Mouse (Mus musculus) lung, embryonic 16.5 days (tissue): ENCODE data around the gene Oxa1l. TPM values are rescaled to one million over a fixed set of nuclear protein-coding genes. Genes with fewer than 3 reads are reported as not detected.
A peak's percentile ranks its signal among the peaks of the same experiment; 100 is the strongest.

Source experiments
- ATAC-seq: fragments of 200-750 bp; cut with Nextera tagmentation; 2 replicates; pipeline ENCODE4 v1.8.0; 2017; ENCODE audit warnings: low read depth, mild to moderate bottlenecking, moderate library complexity
- H3K27ac ChIP-seq: fragments of 300-500 bp; sonication (generic); 2 replicates; pipeline ENCODE4 v1.5.1; 2014; ENCODE audit warnings: mild to moderate bottlenecking, control low read depth, low read length
- H3K27me3 ChIP-seq: fragments of 300-500 bp; sonication (generic); 2 replicates; pipeline ENCODE4 v1.6.1; 2014; ENCODE audit warnings: low read depth, low read length, mixed read lengths; ENCODE audit not compliant: control insufficient read depth, insufficient read depth
- H3K36me3 ChIP-seq: fragments of 300-500 bp; sonication (generic); 2 replicates; pipeline ENCODE4 v1.6.1; 2014; ENCODE audit warnings: low read length; ENCODE audit not compliant: control insufficient read depth, insufficient read depth
- H3K4me1 ChIP-seq: fragments of 300-500 bp; sonication (generic); replicated peaks from 2 replicates; pipeline ENCODE4 v1.6.1; 2014; ENCODE audit warnings: low read length, mixed read lengths; ENCODE audit not compliant: control insufficient read depth, insufficient read depth
- H3K4me2 ChIP-seq: fragments of 300-500 bp; sonication (generic); 2 replicates; pipeline ENCODE4 v1.6.1; 2014; ENCODE audit warnings: low read depth, low read length, control low read depth
- H3K4me3 ChIP-seq: fragments of 300-500 bp; sonication (generic); 2 replicates; pipeline ENCODE4 v1.5.1; 2014; ENCODE audit warnings: mild to moderate bottlenecking, low read length, control low read depth
- H3K9ac ChIP-seq: fragments of 300-500 bp; sonication (generic); 2 replicates; pipeline ENCODE4 v1.6.1; 2014; ENCODE audit warnings: low read length, control low read depth
- H3K9me3 ChIP-seq: fragments of 300-500 bp; sonication (generic); 2 replicates; pipeline ENCODE4 v1.6.1; 2016; ENCODE audit warnings: low read length; ENCODE audit not compliant: control insufficient read depth
- WGBS: fragments of 180-500 bp; shearing (Covaris S2); extraction: QIAGEN DNeasy Blood & Tissue Kit; methylation state at CpG from one replicate; pipeline ENCODE4 v1.1.7; 2014; 5-methylcytosine and 5-hydroxymethylcytosine counted together
- polyA plus RNA-seq: library from polyadenylated mRNA; unstranded; fragments of >200 nt; fragmentation: Nextera tagmentation; extraction: Ambion mirVana; gene quantifications from 2 replicates; pipeline ENCODE4 v1.2.1, GENCODE M21; 2015

Oxa1l gene
- 40.3 and 46.2 TPM in 2 replicates for polyA plus RNA-seq

GRCm38 (mm10) chr14:54360577-54361340 is at the start of gene Oxa1l:
TSS of gene Oxa1l (plus strand) at chr14:54360834.
- peak within 1 kb of the TSS; percentile 85 for H3K9ac ChIP-seq
- peak within 1 kb of the TSS; percentile 62 for H3K27ac ChIP-seq
- ATAC-seq, result peak; percentile 93
- H3K4me2 ChIP-seq, result peak within 1 kb of the TSS; percentile 83
- H3K27me3 ChIP-seq, result no peaks in the 10 kb centered on the region
- H3K36me3 ChIP-seq, result peaks cover 12% of the 10 kb centered on the region; the same call in 1 of the 2 replicates
- WGBS, result under 1% methylated on average over 48 of the region's 48 CpGs
- peaks cover 11% of the 10 kb centered on the region for H3K4me1 ChIP-seq
- H3K4me3 ChIP-seq, result peak within 1 kb of the TSS; percentile 70
- H3K9me3 ChIP-seq, result no peaks in the 10 kb centered on the region

GRCm38 (mm10) chr14:54311763-54312162 is 48.9 kb upstream of the Oxa1l start:
- Histone ChIP-seq H3K36me3 (no peaks in the 10 kb centered on the region), H3K9ac (no peak overlapping the region), H3K27me3 (no peaks in the 10 kb centered on the region), H3K27ac (no peak overlapping the region), H3K4me3 (no peak overlapping the region), H3K4me2 (no peak overlapping the region), H3K9me3 (no peaks in the 10 kb centered on the region), H3K4me1 (no peaks in the 10 kb centered on the region)
- WGBS, result 34% methylated on average over 3 of the region's 3 CpGs
- ATAC-seq, result no peak

- H3K9me3 ChIP-seq, result no peaks in the 10 kb centered on the region
- no peak overlapping the region for H3K27ac ChIP-seq
- WGBS, result 50% methylated on average over 18 of the region's 18 CpGs
- no peaks in the 10 kb centered on the region for H3K36me3 ChIP-seq
- H3K27me3 ChIP-seq, result no peaks in the 10 kb centered on the region
- no peaks in the 10 kb centered on the region for H3K4me1 ChIP-seq
- H3K4me3 ChIP-seq, result no peak overlapping the region
- no peak overlapping the region for H3K9ac ChIP-seq
- H3K4me2 ChIP-seq, result no peak overlapping the region
- no peak for ATAC-seq
Measured at GRCm38 (mm10) chr14:54321556-54322376, 38.9 kb upstream of the Oxa1l start.

GRCm38 (mm10) chr14:54324486-54324885 is 36.1 kb upstream of the Oxa1l start:
- Histone ChIP-seq H3K9ac (no peak overlapping the region), H3K9me3 (no peaks in the 10 kb centered on the region), H3K27ac (no peak overlapping the region), H3K4me2 (no peak overlapping the region), H3K4me1 (no peaks in the 10 kb centered on the region), H3K4me3 (no peak overlapping the region), H3K36me3 (no peaks in the 10 kb centered on the region), H3K27me3 (no peaks in the 10 kb centered on the region)
- WGBS, result 75% methylated on average over 5 of the region's 5 CpGs
- ATAC-seq, result no peak

- no peak for ATAC-seq
- no peaks in the 10 kb centered on the region for H3K9me3 ChIP-seq
- no peaks in the 10 kb centered on the region for H3K36me3 ChIP-seq
- H3K4me2 ChIP-seq, result no peak overlapping the region
- 75% methylated on average over 2 of the region's 2 CpGs for WGBS
- H3K27me3 ChIP-seq, result no peaks in the 10 kb centered on the region
- no peak overlapping the region for H3K9ac ChIP-seq
- no peak overlapping the region for H3K4me3 ChIP-seq
- H3K4me1 ChIP-seq, result no peaks in the 10 kb centered on the region
- no peak overlapping the region for H3K27ac ChIP-seq
Measured at GRCm38 (mm10) chr14:54328548-54328947, 32.1 kb upstream of the Oxa1l start.

- WGBS, result 29% methylated on average over 9 of the region's 9 CpGs
- H3K4me1 ChIP-seq, result no peaks in the 10 kb centered on the region
- no peak overlapping the region for H3K27ac ChIP-seq
- H3K27me3 ChIP-seq, result no peaks in the 10 kb centered on the region
- no peak overlapping the region for H3K9ac ChIP-seq
- no peaks in the 10 kb centered on the region for H3K9me3 ChIP-seq
- no peak for ATAC-seq
- H3K4me2 ChIP-seq, result no peak overlapping the region
- no peaks in the 10 kb centered on the region for H3K36me3 ChIP-seq
- no peak overlapping the region for H3K4me3 ChIP-seq
Measured at GRCm38 (mm10) chr14:54329201-54329600, 31.4 kb upstream of the Oxa1l start.

- ATAC-seq, result no peak
- H3K27me3 ChIP-seq, result no peaks in the 10 kb centered on the region
- no peaks in the 10 kb centered on the region for H3K9me3 ChIP-seq
- no peak overlapping the region for H3K9ac ChIP-seq
- H3K4me2 ChIP-seq, result no peak overlapping the region
- WGBS, result 82% methylated on average over 1 of the region's 1 CpGs
- no peak overlapping the region for H3K4me3 ChIP-seq
- no peaks in the 10 kb centered on the region for H3K36me3 ChIP-seq
- H3K4me1 ChIP-seq, result no peaks in the 10 kb centered on the region
- H3K27ac ChIP-seq, result no peak overlapping the region
Measured at GRCm38 (mm10) chr14:54331178-54331577, 29.5 kb upstream of the Oxa1l start.

GRCm38 (mm10) chr14:54332176-54333074 is 28.2 kb upstream of the Oxa1l start:
- H3K27me3 ChIP-seq, result no peaks in the 10 kb centered on the region
- 79% methylated on average over 5 of the region's 5 CpGs for WGBS
- no peak overlapping the region for H3K4me3 ChIP-seq
- ATAC-seq, result no peak
- no peak overlapping the region for H3K9ac ChIP-seq
- H3K27ac ChIP-seq, result no peak overlapping the region
- H3K36me3 ChIP-seq, result no peaks in the 10 kb centered on the region
- H3K4me1 ChIP-seq, result no peaks in the 10 kb centered on the region
- H3K4me2 ChIP-seq, result no peak overlapping the region
- no peaks in the 10 kb centered on the region for H3K9me3 ChIP-seq
